Mouse (Mus musculus): ENCODE measurements around the gene Baz2b. TPM values are rescaled to one million over a fixed set of nuclear protein-coding genes. Genes with fewer than 3 reads are reported as not detected.

Gene Baz2b
- 63.4 and 70.5 TPM in 2 replicates for polyA plus RNA-seq (2016; fragmentation: Nextera tagmentation; extraction: Ambion mirVana)

- peak within 1 kb of the TSS; percentile 98 for H3K4me3 ChIP-seq
- H3K27ac ChIP-seq = peak within 1 kb of the TSS; percentile 100
- peaks cover 34% of the 10 kb centered on the region for H3K4me1 ChIP-seq (replicated peaks)
- DNase-seq (ENCODE audit: low spot score) = peak; percentile 85
- peaks cover 33% of the 10 kb centered on the region for H3K36me3 ChIP-seq
- no peaks in the 10 kb centered on the region for H3K9me3 ChIP-seq
- WGBS = under 1% methylated on average over 104 of the region's 109 CpGs
- H3K27me3 ChIP-seq (ENCODE audit: insufficient read depth, poor library complexity, severe bottlenecking) = no peaks in the 10 kb centered on the region
These were observed at the start of gene Baz2b, which contains the start of gene March7 for GRCm38 (mm10) chr2:60209703-60210651. Baz2b (minus strand) TSS chr2:60209839. March7 (plus strand) TSS chr2:60209887.

- no peak overlapping the region for H3K27ac ChIP-seq
- no peak for DNase-seq (ENCODE audit: low spot score)
These were observed 49.5 kb upstream of the Baz2b start for GRCm38 (mm10) chr2:60259186-60259585.

GRCm38 (mm10) chr2:60256751-60257150 is 47.1 kb upstream of the Baz2b start:
- Histone ChIP-seq H3K36me3 (peaks cover 22% of the 10 kb centered on the region), H3K27ac (no peak overlapping the region), H3K27me3 (ENCODE audit: insufficient read depth, poor library complexity, severe bottlenecking) (no peaks in the 10 kb centered on the region), H3K9me3 (0 out of 2 replicates have a peak, but pooled peaks cover 2% of the 10 kb centered on the region), H3K4me1 (replicated peaks) (no peaks in the 10 kb centered on the region), H3K4me3 (no peak overlapping the region)
- 91% methylated on average over 2 of the region's 2 CpGs for WGBS
- no peak for DNase-seq (ENCODE audit: low spot score)

More at GRCm38 (mm10) chr2:60259186-60259585, 49.5 kb upstream of the Baz2b start:
- Histone ChIP-seq H3K36me3 (peaks cover 19% of the 10 kb centered on the region), H3K27me3 (ENCODE audit: insufficient read depth, poor library complexity, severe bottlenecking) (no peaks in the 10 kb centered on the region), H3K9me3 (0 out of 2 replicates have a peak, but pooled peaks cover 2% of the 10 kb centered on the region), H3K4me3 (no peak overlapping the region), H3K4me1 (replicated peaks) (no peaks in the 10 kb centered on the region)
- 95% methylated on average over 5 of the region's 5 CpGs for WGBS

- Histone ChIP-seq H3K9me3 (0 out of 2 replicates have a peak, but pooled peaks cover 2% of the 10 kb centered on the region), H3K27me3 (ENCODE audit: insufficient read depth, poor library complexity, severe bottlenecking) (no peaks in the 10 kb centered on the region), H3K36me3 (peaks cover 35% of the 10 kb centered on the region)
These were observed 43.9 kb upstream of the Baz2b start for GRCm38 (mm10) chr2:60253506-60253905.

GRCm38 (mm10) chr2:60252782-60253181 is 43.1 kb upstream of the Baz2b start:
- Histone ChIP-seq H3K4me1 (replicated peaks) (no peaks in the 10 kb centered on the region), H3K27me3 (ENCODE audit: insufficient read depth, poor library complexity, severe bottlenecking) (no peaks in the 10 kb centered on the region), H3K4me3 (no peak overlapping the region), H3K9me3 (0 out of 2 replicates have a peak, but pooled peaks cover 2% of the 10 kb centered on the region), H3K27ac (no peak overlapping the region), H3K36me3 (peaks cover 31% of the 10 kb centered on the region)
- 82% methylated on average over 4 of the region's 4 CpGs for WGBS
- no peak for DNase-seq (ENCODE audit: low spot score)

More at GRCm38 (mm10) chr2:60253506-60253905, 43.9 kb upstream of the Baz2b start:
- DNase-seq (ENCODE audit: low spot score) = no peak
- Histone ChIP-seq H3K27ac (no peak overlapping the region), H3K4me3 (no peak overlapping the region), H3K4me1 (replicated peaks) (no peaks in the 10 kb centered on the region)

- H3K27ac ChIP-seq = no peak overlapping the region
- H3K27me3 ChIP-seq (ENCODE audit: insufficient read depth, poor library complexity, severe bottlenecking) = no peaks in the 10 kb centered on the region
- H3K9me3 ChIP-seq = no peaks in the 10 kb centered on the region
- WGBS = 92% methylated on average over 7 of the region's 7 CpGs
- no peak overlapping the region for H3K4me3 ChIP-seq
- peaks cover 99% of the 10 kb centered on the region for H3K36me3 ChIP-seq
- DNase-seq (ENCODE audit: low spot score) = no peak
- H3K4me1 ChIP-seq (replicated peaks) = no peaks in the 10 kb centered on the region
These were observed 24.9 kb upstream of the Baz2b start for GRCm38 (mm10) chr2:60234506-60234905.

- WGBS = 82% methylated on average over 2 of the region's 2 CpGs
- no peak for DNase-seq (ENCODE audit: low spot score)
- H3K27ac ChIP-seq = no peak overlapping the region
- no peaks in the 10 kb centered on the region for H3K9me3 ChIP-seq
- H3K4me1 ChIP-seq (replicated peaks) = no peaks in the 10 kb centered on the region
- H3K27me3 ChIP-seq (ENCODE audit: insufficient read depth, poor library complexity, severe bottlenecking) = no peaks in the 10 kb centered on the region
- H3K4me3 ChIP-seq = no peak overlapping the region
- peaks cover 90% of the 10 kb centered on the region for H3K36me3 ChIP-seq
These were observed 23.5 kb upstream of the Baz2b start for GRCm38 (mm10) chr2:60233147-60233546.

GRCm38 (mm10) chr2:60230361-60230760 is 20.7 kb upstream of the Baz2b start:
- no peaks in the 10 kb centered on the region for H3K4me1 ChIP-seq (replicated peaks)
- no peak overlapping the region for H3K27ac ChIP-seq
- H3K9me3 ChIP-seq = 0 out of 2 replicates have a peak, but pooled peaks cover 3% of the 10 kb centered on the region
- peaks cover 74% of the 10 kb centered on the region for H3K36me3 ChIP-seq
- H3K27me3 ChIP-seq (ENCODE audit: insufficient read depth, poor library complexity, severe bottlenecking) = no peaks in the 10 kb centered on the region
- H3K4me3 ChIP-seq = no peak overlapping the region
- DNase-seq (ENCODE audit: low spot score) = no peak
- WGBS = 96% methylated on average over 2 of the region's 2 CpGs

- no peak for DNase-seq (ENCODE audit: low spot score)
- 91% methylated on average over 1 of the region's 1 CpGs for WGBS
- H3K36me3 ChIP-seq = peaks cover 55% of the 10 kb centered on the region
These were observed 18.8 kb upstream of the Baz2b start for GRCm38 (mm10) chr2:60228470-60228869.

GRCm38 (mm10) chr2:60223489-60223888 is 13.8 kb upstream of the Baz2b start:
- Histone ChIP-seq H3K27me3 (ENCODE audit: insufficient read depth, poor library complexity, severe bottlenecking) (no peaks in the 10 kb centered on the region), H3K4me3 (no peak overlapping the region), H3K27ac (no peak overlapping the region), H3K4me1 (replicated peaks) (no peaks in the 10 kb centered on the region), H3K36me3 (peaks cover 35% of the 10 kb centered on the region), H3K9me3 (0 out of 2 replicates have a peak, but pooled peaks cover 3% of the 10 kb centered on the region)
- no peak for DNase-seq (ENCODE audit: low spot score)
- 93% methylated on average over 1 of the region's 1 CpGs for WGBS

More at GRCm38 (mm10) chr2:60228470-60228869, 18.8 kb upstream of the Baz2b start:
- H3K9me3 ChIP-seq = 0 out of 2 replicates have a peak, but pooled peaks cover 3% of the 10 kb centered on the region
- no peak overlapping the region for H3K4me3 ChIP-seq
- H3K27me3 ChIP-seq (ENCODE audit: insufficient read depth, poor library complexity, severe bottlenecking) = no peaks in the 10 kb centered on the region
- H3K4me1 ChIP-seq (replicated peaks) = no peaks in the 10 kb centered on the region
- no peak overlapping the region for H3K27ac ChIP-seq

- DNase-seq (ENCODE audit: low spot score) = no peak
- H3K9me3 ChIP-seq = 0 out of 2 replicates have a peak, but pooled peaks cover 3% of the 10 kb centered on the region
- H3K4me3 ChIP-seq = no peak overlapping the region
- peaks cover 50% of the 10 kb centered on the region for H3K36me3 ChIP-seq
- no peaks in the 10 kb centered on the region for H3K4me1 ChIP-seq (replicated peaks)
- WGBS = 97% methylated on average over 2 of the region's 2 CpGs
- no peak overlapping the region for H3K27ac ChIP-seq
- H3K27me3 ChIP-seq (ENCODE audit: insufficient read depth, poor library complexity, severe bottlenecking) = no peaks in the 10 kb centered on the region
These were observed 12.3 kb upstream of the Baz2b start for GRCm38 (mm10) chr2:60221954-60222353.

GRCm38 (mm10) chr2:60221236-60221635 is 11.6 kb upstream of the Baz2b start:
- Histone ChIP-seq H3K27me3 (ENCODE audit: insufficient read depth, poor library complexity, severe bottlenecking) (no peaks in the 10 kb centered on the region), H3K4me1 (replicated peaks) (no peaks in the 10 kb centered on the region), H3K4me3 (no peak overlapping the region), H3K27ac (no peak overlapping the region), H3K36me3 (peaks cover 52% of the 10 kb centered on the region), H3K9me3 (0 out of 2 replicates have a peak, but pooled peaks cover 3% of the 10 kb centered on the region)
- no peak for DNase-seq (ENCODE audit: low spot score)
- 71% methylated on average over 6 of the region's 6 CpGs for WGBS

- H3K4me3 ChIP-seq = no peak overlapping the region
- no peak overlapping the region for H3K27ac ChIP-seq
- no peak for DNase-seq (ENCODE audit: low spot score)
- 93% methylated on average over 6 of the region's 6 CpGs for WGBS
- 0 out of 2 replicates have a peak, but pooled peaks cover 3% of the 10 kb centered on the region for H3K4me1 ChIP-seq (replicated peaks)
- H3K36me3 ChIP-seq = peaks cover 73% of the 10 kb centered on the region
- H3K27me3 ChIP-seq (ENCODE audit: insufficient read depth, poor library complexity, severe bottlenecking) = no peaks in the 10 kb centered on the region
- no peaks in the 10 kb centered on the region for H3K9me3 ChIP-seq
These were observed 8.0 kb upstream of the Baz2b start for GRCm38 (mm10) chr2:60217620-60218019.

Measured in hindbrain, embryonic 10.5 days (tissue).